Mouse (Mus musculus) lung, adult 2 months (tissue): ENCODE measurements around the gene Tbce.

Experiments used
- CTCF ChIP-seq: fragments of 200-500 bp; IDR thresholded peaks from 2 replicates; pipeline ENCODE4 v1.5.1; 2011; ENCODE audit warnings: mild to moderate bottlenecking, low read length, control low read depth; ENCODE audit not compliant: insufficient read depth
- POLR2A ChIP-seq: fragments of 200-500 bp; IDR thresholded peaks from 2 replicates; pipeline ENCODE4 v1.6.1; 2011; ENCODE audit warnings: low read depth, mild to moderate bottlenecking, control low read depth, low read length, borderline replicate concordance; ENCODE audit errors: extremely low read depth

DNA sequence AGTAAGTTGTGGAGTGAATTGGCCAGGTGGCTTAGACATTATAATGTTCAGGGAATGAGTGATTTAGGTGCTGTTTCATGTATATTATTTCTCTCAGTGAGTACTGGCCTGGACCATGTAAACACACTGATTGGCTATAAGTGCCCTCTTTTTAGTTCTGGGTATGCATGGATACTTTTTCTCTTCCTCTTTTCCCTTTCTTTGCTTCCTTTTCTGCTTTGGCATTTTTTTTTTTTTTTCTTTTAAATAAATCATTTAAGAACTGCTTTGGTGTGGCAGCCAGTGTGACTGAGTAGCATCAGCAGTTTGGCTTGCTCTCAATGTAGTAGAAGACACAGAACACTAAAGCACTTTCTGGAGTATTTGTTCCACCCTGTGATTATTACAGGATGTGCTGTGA, 28.6 kb upstream of the Tbce start:
- TF ChIP-seq POLR2A, result no peak
- no peak for TF ChIP-seq CTCF
